Mouse (Mus musculus) natural killer cell, adult 2 months (primary cell): Measurements from ENCODE around the gene Exoc7.

Source experiments
- DNase-seq, 2 experiments: peaks; one replicate each; pipeline ENCODE4 v3.0.0; 2022; ENCODE audit warnings: low spot score in 2 of 2

Exoc7 gene

GRCm38 (mm10) chr11:116307019-116307725 is at the start of gene Exoc7:
Exoc7 (minus strand) TSS chr11:116307233.
- DNase-seq: no peak

DNA sequence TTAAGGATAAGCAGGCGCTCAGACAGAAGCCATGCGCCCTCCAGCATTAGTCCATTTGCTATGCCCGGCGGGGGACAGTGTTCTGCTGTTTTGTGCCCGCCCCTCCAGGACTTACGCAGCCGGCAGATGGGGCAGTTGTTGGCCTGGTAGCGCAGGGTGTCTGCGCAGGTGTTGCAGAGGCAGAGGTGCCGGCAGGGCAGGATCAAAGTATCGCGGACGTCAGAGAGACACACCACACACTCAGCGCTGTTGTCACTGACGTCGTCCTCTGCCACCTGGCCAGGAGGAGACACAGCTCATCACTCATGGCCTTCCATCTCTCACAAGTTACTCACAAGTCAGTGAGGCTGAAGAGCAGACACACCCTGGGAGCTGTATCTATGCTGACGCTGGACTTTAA is 47.5 kb upstream of the Exoc7 start:
- no peak for DNase-seq

- DNase-seq: no peak
These were observed 46.5 kb upstream of the Exoc7 start for GRCm38 (mm10) chr11:116353535-116353934.

DNA sequence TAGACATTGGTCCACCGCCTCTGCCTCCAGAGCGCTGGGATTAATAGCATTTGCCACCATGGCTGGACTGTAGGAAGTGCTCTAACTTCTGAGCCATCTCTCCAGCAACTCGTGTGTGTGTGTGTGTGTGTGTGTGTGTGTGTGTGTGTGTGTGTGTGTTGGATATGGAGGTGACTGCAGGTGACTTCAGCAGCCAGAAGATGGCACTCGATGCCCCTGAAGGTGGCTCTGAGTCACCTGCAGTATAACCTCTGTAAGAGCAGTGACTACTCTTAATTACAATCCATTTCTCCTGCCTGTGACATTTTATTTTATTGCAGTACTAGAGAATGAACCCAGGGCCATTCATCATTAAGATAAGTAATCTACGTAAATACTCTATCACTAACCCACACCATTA is 44.3 kb upstream of the Exoc7 start:
- no peak for DNase-seq

GRCm38 (mm10) chr11:116347955-116348354 is 40.9 kb upstream of the Exoc7 start:
- no peak for DNase-seq

GRCm38 (mm10) chr11:116347012-116347411 is 40.0 kb upstream of the Exoc7 start:
- no peak for DNase-seq

- DNase-seq: no peak
These were observed 35.2 kb upstream of the Exoc7 start for GRCm38 (mm10) chr11:116342069-116342791.

- DNase-seq: no peak
These were observed 30.5 kb upstream of the Exoc7 start for GRCm38 (mm10) chr11:116337531-116337930.

- DNase-seq: no peak
These were observed 30.0 kb upstream of the Exoc7 start for GRCm38 (mm10) chr11:116337000-116337399.

- no peak for DNase-seq
These were observed 29.4 kb upstream of the Exoc7 start for GRCm38 (mm10) chr11:116336393-116336792.

GRCm38 (mm10) chr11:116335244-116336036 is 28.4 kb upstream of the Exoc7 start, which contains the start of gene Foxj1:
Foxj1 (minus strand) TSS chr11:116335399.
- DNase-seq: peak; percentile 94 to 96

DNA sequence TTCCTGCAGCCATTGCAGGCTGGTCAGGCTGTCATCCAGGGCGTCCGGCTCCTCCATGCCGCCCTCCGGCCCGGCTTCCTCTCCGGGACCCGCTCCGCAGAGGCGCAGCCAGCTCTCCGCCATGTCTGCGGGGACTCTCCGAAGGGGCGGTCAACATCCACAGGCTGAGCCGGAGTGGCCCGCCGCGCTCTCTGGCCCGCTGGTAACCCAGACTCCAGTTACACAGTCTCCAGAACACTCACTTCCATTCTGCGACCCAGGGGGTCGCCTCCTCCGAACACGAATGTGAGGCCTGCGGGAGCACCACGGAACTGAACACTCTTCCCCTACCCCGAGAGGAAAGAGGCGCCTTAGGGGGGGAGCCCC is 27.4 kb upstream of the Exoc7 start:
- DNase-seq: no peak

DNA sequence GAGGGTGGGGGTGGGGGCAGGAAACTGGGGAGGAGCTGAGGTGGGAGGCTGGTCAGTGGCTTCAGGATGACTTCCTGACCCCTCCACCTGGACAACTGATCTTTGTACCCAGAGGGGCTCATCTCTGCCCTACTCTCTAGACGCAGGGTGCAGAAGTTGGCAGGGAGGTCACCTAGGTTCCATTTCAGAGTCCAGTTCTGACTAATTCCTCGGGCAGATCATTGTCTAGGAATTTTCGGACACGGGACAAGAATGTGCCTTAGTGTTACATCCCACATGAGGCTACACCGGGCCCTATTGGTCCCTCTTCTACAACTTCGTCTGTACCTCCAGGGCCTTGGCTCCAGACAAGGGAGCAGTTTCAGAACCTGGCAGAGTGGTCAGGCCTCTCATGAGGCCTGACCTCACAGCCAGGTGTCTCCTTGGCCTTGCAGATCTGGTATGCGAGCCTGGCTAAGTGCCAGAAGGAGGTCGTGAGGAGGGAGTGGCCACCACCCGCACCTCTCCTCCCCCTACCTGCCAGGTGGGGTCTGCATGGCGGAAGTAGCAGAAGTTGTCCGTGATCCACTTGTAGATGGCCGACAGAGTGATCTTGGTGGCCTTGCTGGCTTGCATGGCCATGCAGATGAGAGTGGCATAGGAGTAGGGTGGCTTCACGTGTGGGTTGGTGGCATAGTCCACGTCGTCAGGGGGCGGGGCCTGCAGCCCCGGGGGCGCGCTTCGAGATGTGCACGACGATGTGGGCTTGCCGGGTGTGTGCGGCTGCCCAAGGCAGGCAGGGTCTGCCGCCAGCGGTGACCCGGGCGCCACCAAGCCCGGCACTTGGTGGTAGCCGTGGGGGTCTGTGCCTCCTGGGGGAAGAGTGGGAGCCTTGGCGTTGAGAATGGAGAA is 26.7 kb upstream of the Exoc7 start:
- DNase-seq: peak in 1 of 2 experiments; percentile 6

DNA sequence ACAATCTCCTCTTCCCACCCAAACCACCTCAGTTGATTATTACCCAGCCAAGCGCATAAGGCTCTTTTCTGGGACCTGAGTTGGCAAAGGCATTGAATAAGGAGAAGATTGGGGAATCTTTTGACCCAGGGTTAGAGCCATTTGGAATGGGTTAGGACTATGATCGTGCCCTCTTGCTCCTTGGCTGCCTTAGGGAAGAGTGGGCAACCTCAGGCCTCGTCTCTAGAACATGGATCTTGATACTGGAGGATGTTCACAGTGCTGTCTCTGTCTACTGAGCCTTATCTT is 25.9 kb upstream of the Exoc7 start:
- DNase-seq: no peak

DNA sequence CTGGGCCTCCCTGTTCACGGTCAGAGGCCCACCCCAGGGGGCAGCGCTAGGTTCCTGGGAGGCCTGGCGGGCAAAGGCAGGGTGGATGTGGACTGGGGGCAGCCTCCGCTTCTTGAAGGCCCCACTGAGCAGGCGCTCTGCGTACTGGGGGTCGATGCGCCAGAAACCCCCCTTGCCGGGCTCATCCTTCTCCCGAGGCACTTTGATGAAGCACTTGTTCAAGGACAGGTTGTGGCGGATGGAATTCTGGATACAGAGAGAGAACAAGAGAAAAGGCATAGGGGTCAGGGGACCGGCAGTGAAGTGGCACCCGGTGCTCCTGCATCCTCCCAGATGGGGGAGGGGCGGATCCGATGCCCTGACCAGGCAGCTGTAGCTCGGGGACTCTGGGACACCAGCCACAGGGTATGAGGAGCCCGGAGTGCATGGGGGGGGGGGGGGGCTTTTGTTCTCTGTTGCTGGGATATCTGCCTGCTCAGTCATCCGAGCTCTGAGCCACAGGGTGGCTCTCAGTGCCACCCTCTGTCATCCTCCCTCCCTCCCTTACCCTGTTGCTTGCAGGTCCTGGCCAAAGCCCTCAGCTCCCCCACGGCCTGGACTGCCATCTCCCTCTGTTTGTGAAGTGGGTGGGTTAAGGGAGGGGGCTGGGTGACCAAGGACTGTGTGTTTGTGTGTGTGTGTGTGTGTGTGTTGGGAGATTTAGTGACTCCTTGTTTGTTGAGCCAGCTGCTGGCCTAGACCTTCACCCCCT is 25.4 kb upstream of the Exoc7 start:
- no peak for DNase-seq

DNA sequence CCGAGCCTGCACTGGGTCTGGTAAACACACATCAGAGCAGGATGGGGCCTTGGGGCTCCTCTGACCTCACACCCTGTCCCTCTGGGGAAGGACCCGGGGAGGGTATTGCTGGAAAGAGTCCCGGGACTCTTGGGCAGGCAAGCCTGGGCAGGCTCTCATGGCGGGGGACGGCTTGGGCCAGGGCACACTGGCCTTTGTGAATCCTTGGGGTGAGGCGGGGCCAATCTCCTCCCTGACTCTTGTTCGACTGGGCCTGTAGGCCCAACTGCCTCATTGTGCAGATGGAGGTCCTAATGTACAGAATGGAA is 23.1 kb upstream of the Exoc7 start:
- no peak for DNase-seq

GRCm38 (mm10) chr11:116329314-116330210 is 22.5 kb upstream of the Exoc7 start:
- DNase-seq: no peak

DNA sequence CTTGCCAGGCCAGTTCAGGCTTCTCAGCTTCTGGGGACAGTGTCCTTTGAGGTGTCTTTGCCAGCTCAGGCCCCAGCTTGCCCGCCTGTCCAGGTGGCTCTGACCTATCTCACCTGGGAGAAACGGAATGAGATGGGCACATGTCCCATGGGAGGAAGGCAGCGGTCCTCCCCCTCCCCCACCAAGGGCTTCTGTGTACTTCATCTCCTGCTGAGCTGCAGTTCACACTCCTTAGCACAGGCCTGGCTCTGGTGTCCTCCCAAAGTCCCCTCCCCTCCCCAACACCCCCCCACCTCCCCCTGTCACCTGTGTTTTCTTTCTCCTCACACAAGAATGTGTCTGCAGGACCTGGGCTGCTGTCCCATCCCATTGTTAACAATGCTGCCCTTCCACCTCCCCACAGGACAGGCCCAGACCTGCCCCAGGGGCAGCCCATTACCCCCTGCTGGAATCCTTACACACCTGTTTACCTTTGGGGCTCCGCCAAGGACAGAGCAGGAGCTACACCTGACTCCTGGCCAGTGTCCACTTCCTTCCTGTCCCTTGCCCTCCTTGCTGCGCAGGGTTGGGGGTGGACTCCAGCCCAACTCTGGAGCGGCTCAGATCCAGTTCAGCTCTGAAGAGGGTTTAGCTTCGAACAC is 20.1 kb upstream of the Exoc7 start:
- DNase-seq: no peak
